Mouse (Mus musculus): ENCODE measurements at regions not wholly inside any gene's neighbourhood (a gene's known extent, or its start where the extent isn't known, plus 50 kb on each side); places are given as distances from the start of the nearest gene placed in this dataset.
"Not testable (repeated sequence)": the region's sequence is repeated elsewhere in the genome, so short reads cannot be mapped to it uniquely, and the experiment has no call there.

- ATAC-seq (replicated peaks; ENCODE audit: low FRiP score, poor library complexity, severe bottlenecking): no peak
These were observed 274.3 kb downstream of the Gadd45g start for GRCm38 (mm10) chr13:52120795-52121194.

- no peak for ATAC-seq (replicated peaks; ENCODE audit: low FRiP score, poor library complexity, severe bottlenecking)
These were observed 278.6 kb downstream of the Gadd45g start for GRCm38 (mm10) chr13:52125037-52125436.

GRCm38 (mm10) chr13:52127751-52128150 is 281.3 kb downstream of the Gadd45g start:
- ATAC-seq (replicated peaks; ENCODE audit: low FRiP score, poor library complexity, severe bottlenecking): no peak

DNA sequence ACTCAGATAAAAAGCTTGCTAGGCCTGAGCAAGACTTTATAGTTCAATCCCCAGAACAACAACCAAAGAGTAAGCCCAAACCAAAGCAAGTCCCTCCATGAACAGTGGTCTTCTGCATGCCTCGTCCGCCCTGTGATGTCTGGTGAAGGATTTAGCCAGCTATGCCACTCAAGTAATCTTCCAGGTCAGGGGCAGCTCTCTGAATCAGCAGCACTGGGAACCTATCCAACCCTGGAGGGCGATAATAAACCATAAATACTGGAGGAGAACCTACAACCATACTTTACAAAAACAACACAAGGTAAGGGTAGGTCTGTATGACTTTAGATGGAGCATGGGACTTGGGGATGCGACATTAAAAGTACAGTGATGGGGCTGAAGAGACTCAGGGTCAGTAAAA is 283.0 kb downstream of the Gadd45g start:
- no peak for ATAC-seq (replicated peaks; ENCODE audit: low FRiP score, poor library complexity, severe bottlenecking)

DNA sequence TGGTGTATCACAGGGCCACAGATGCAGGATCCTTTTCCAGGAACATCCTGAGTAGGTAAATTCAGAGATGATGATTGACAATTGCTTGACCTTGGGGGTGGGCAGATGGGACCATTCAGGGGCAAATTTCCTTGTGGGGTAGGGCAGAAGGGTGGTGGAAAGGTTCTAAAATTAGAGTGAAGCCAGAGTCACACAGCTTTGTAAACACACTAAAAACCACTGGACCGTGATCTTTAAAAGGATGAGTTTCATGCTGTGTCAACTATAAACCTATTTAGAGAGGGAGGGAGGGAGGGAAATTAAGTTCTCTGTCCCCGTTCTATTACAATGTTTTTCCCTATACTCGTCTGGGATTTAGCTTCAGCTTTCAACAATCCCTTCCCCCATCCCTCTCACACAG is 286.7 kb downstream of the Gadd45g start:
- ATAC-seq (replicated peaks; ENCODE audit: low FRiP score, poor library complexity, severe bottlenecking): no peak

- no peak for ATAC-seq (replicated peaks; ENCODE audit: low FRiP score, poor library complexity, severe bottlenecking)
These were observed 292.0 kb downstream of the Gadd45g start for GRCm38 (mm10) chr13:52138331-52138945.

GRCm38 (mm10) chr13:52139140-52139809 is 292.8 kb downstream of the Gadd45g start:
- ATAC-seq (replicated peaks; ENCODE audit: low FRiP score, poor library complexity, severe bottlenecking): no peak

GRCm38 (mm10) chr13:52140221-52140620 is 293.7 kb downstream of the Gadd45g start:
- no peak for ATAC-seq (replicated peaks; ENCODE audit: low FRiP score, poor library complexity, severe bottlenecking)

DNA sequence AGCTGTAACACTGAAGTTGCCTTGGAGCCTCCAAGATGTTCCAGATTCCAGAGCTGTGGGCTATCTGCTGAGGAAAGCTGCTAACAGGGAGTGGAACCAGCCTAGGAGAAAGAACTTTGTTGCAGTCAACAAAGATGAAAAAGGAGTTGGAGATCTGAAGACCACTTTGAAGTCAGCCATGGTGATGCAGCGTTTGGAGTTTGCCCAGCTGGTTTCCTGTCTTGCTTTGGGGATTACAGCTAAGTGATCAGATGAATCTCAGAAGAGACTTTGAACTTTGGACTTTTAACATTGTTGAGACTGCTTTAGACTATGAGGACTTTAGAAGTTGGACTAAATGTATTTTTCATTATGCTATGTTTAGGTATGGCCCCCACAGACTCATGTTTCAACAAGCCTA is 297.6 kb downstream of the Gadd45g start:
- not testable (repeated sequence) for ATAC-seq (replicated peaks; ENCODE audit: low FRiP score, poor library complexity, severe bottlenecking)

- ATAC-seq (replicated peaks; ENCODE audit: low FRiP score, poor library complexity, severe bottlenecking): no peak
These were observed 299.4 kb downstream of the Gadd45g start for GRCm38 (mm10) chr13:52145926-52146325.

- ATAC-seq (replicated peaks; ENCODE audit: low FRiP score, poor library complexity, severe bottlenecking): no peak
These were observed 303.8 kb downstream of the Gadd45g start for GRCm38 (mm10) chr13:52150281-52150680.

DNA sequence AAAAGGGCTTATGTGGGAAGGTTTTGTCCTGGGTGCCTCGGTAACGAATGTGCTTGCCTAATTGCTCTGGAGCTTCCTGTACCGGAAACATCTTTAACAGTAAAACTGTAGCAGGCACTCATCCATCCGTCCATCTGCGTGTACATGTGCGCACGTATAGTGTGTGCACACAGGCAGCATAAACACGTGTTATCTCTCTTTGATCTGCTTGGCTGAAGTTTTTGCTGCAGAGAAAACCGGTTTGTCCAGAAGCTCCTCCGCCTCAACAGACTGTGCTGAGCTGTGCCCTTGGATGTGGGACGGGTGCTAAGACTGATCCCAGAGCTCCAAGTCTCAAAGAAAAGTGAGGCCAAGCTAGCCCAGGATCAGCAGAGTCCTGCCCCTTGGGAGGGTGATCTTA is 305.3 kb downstream of the Gadd45g start:
- no peak for ATAC-seq (replicated peaks; ENCODE audit: low FRiP score, poor library complexity, severe bottlenecking)

- ATAC-seq (replicated peaks; ENCODE audit: low FRiP score, poor library complexity, severe bottlenecking): no peak
These were observed 305.7 kb downstream of the Gadd45g start for GRCm38 (mm10) chr13:52152221-52152620.

DNA sequence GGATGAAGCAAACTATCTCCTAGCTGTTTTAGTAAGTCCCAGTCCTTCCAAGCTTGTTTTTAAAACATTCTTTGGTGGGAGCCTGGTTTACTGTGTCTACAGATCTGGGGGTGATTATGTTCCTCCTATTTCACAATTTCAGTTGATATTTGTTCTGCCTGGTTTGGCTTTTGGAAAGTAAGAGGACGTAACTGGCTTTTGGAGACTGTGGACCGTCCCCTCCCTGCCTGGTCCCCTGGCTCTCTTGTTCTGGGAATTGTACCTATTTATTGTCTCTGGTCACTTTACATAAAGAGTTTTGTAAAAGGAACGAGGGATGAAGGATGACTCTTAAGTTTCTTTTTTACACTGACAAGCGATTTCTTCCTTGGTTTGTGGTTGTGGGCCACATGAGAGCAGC is 306.6 kb downstream of the Gadd45g start:
- ATAC-seq (replicated peaks; ENCODE audit: low FRiP score, poor library complexity, severe bottlenecking): no peak

GRCm38 (mm10) chr13:52153576-52153975 is 307.1 kb downstream of the Gadd45g start:
- ATAC-seq (replicated peaks; ENCODE audit: low FRiP score, poor library complexity, severe bottlenecking): no peak

DNA sequence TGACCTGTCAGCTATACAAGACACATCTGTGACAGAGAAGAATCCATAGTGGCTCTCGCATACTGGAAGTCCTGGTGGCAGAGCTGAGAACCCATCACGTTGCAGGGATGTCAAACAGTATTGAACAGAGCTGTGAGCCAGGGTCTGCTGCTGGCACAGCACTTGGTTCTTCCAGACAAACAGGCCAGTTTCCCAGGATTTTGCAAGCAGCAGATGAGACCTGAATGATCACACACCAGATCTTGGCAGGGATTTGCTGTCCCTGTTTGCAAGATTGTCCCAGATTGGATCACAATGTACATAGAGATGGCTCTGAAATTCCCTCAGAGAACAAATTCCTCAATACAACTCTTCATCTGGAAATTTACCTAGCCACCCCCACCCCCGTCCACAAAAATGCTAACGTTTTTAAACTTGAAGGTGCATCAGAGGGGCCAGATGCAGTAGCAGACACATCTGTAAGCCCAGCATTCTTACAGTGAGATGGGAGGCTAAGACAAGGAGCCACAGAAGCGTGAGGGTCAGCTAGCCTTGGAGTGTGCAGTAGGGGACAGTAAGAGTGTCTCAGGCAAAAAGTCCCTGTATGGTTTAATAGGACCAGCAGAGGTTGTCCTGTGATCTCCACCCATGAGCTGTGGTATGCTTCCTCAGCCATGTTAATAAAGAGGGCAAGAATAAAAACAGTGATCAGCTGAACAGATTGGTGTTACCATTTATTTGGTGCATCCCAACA is 307.8 kb downstream of the Gadd45g start:
- ATAC-seq (replicated peaks; ENCODE audit: low FRiP score, poor library complexity, severe bottlenecking): no peak

- ATAC-seq (replicated peaks; ENCODE audit: low FRiP score, poor library complexity, severe bottlenecking): no peak
These were observed 308.5 kb downstream of the Gadd45g start for GRCm38 (mm10) chr13:52154844-52155587.

DNA sequence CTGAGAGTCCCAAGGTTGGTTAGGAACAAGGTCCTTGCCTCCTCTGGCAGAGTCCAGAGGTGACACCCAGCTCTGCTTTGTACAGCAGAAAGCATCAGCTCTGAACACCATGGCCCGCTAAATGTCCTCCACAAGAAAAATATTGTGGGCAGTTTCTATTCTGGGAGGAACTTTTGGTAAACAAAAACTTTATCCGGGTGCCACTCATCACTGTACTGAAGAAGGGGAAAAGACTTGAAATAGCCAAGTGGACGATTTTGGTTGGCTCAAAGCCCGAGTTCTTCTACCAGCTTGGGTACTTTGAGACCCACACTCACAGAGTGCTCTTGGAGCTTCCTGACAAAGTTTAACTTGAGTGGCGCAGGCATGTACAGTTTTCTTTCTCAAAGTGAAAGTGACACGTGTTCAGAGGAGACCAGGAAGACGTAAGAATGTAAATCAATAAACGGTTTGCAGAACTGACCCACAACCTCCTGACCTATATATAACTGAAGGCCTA is 309.2 kb downstream of the Gadd45g start:
- no peak for ATAC-seq (replicated peaks; ENCODE audit: low FRiP score, poor library complexity, severe bottlenecking)

- no peak for ATAC-seq (replicated peaks; ENCODE audit: low FRiP score, poor library complexity, severe bottlenecking)
These were observed 316.2 kb downstream of the Gadd45g start for GRCm38 (mm10) chr13:52162676-52163075.

DNA sequence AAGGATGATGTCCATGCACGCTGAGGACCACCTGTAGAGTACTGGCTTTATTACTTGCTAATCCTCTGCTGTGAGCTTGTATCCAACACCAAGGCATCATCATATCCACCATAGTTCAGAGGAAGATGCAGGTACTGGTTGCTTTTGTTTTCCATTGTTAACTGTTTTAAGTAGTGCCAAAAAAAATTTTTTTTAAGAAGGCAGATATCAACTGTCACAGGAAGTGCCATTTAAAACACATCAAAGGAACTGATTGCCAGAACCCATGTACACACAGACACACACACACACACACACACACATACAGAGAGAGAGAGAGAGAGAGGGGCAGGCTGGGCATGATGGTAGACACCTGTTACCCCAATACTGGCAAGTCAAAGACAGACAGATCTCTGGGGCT is 319.1 kb downstream of the Gadd45g start:
- ATAC-seq (replicated peaks; ENCODE audit: low FRiP score, poor library complexity, severe bottlenecking): no peak
